Mouse (Mus musculus): ENCODE data around the gene Jdp2. TPM values are rescaled to one million over a fixed set of nuclear protein-coding genes. Genes with fewer than 3 reads are reported as not detected.
"Not testable (repeated sequence)": the region's sequence is repeated elsewhere in the genome, so short reads cannot be mapped to it uniquely, and the experiment has no call there.

Jdp2 gene
- polyA plus RNA-seq, 1 experiment from 2014 or later = 0.80 TPM

- no peak for ATAC-seq (ENCODE audit: insufficient read depth, low FRiP score)
- Histone ChIP-seq H3K9me3 (replicated peaks; ENCODE audit: control insufficient read depth, low read length) (no peaks in the 10 kb centered on the region), H3K4me2 (ENCODE audit: low read depth, low read length) (no peak overlapping the region), H3K36me3 (ENCODE audit: control insufficient read depth, insufficient read depth, low read length) (no peaks in the 10 kb centered on the region), H3K4me1 (ENCODE audit: control insufficient read depth, insufficient read depth, low read length) (no peaks in the 10 kb centered on the region), H3K27me3 (ENCODE audit: control insufficient read depth, insufficient read depth, low read length) (no peaks in the 10 kb centered on the region), H3K4me3 (replicated peaks; ENCODE audit: low read length) (no peak overlapping the region), H3K27ac (ENCODE audit: low read length) (no peak overlapping the region), H3K9ac (ENCODE audit: low read length) (no peak overlapping the region)
- WGBS = 56% methylated on average over 2 of the region's 2 CpGs
Measured at GRCm38 (mm10) chr12:85659319-85659718, 60.5 kb downstream of the Jdp2 start.

- Histone ChIP-seq H3K36me3 (ENCODE audit: control insufficient read depth, insufficient read depth, low read length) (no peaks in the 10 kb centered on the region), H3K9me3 (replicated peaks; ENCODE audit: control insufficient read depth, low read length) (no peaks in the 10 kb centered on the region), H3K27ac (ENCODE audit: low read length) (no peak overlapping the region), H3K4me3 (replicated peaks; ENCODE audit: low read length) (no peak overlapping the region), H3K4me2 (ENCODE audit: low read depth, low read length) (no peak overlapping the region), H3K4me1 (ENCODE audit: control insufficient read depth, insufficient read depth, low read length) (no peaks in the 10 kb centered on the region), H3K27me3 (ENCODE audit: control insufficient read depth, insufficient read depth, low read length) (no peaks in the 10 kb centered on the region), H3K9ac (ENCODE audit: low read length) (no peak overlapping the region)
- WGBS = 75% methylated on average over 12 of the region's 12 CpGs
- no peak for ATAC-seq (ENCODE audit: insufficient read depth, low FRiP score)
Measured at GRCm38 (mm10) chr12:85660855-85661254, 62.0 kb downstream of the Jdp2 start.

DNA sequence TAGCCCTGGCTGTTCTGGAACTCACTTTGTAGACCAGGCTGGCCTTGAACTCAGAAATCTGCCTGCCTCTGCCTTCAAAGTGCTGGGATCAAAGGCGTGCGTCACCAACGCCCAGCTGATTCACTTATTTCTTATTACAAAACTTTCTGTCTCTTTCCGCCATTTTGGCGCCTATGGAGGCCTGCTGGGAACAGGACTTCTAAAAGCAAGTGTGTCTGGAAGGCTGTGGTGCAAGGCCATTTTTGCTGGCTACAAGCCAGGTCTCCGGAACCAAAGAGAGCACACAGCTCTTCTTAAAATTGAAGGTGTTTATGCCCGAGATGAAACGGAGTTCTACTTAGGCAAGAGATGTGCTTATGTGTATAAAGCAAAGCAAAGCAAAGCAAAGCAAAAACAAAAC is 63.4 kb downstream of the Jdp2 start:
- not testable (repeated sequence) for H3K9me3 ChIP-seq (replicated peaks; ENCODE audit: control insufficient read depth, low read length); ATAC-seq (ENCODE audit: insufficient read depth, low FRiP score); H3K4me3 ChIP-seq (replicated peaks; ENCODE audit: low read length); H3K36me3 ChIP-seq (ENCODE audit: control insufficient read depth, insufficient read depth, low read length); H3K27me3 ChIP-seq (ENCODE audit: control insufficient read depth, insufficient read depth, low read length); H3K4me1 ChIP-seq (ENCODE audit: control insufficient read depth, insufficient read depth, low read length); H3K27ac ChIP-seq (ENCODE audit: low read length); H3K9ac ChIP-seq (ENCODE audit: low read length); H3K4me2 ChIP-seq (ENCODE audit: low read depth, low read length)
- WGBS = 83% methylated on average over 8 of the region's 8 CpGs

- Histone ChIP-seq H3K4me1 (ENCODE audit: control insufficient read depth, insufficient read depth, low read length) (no peaks in the 10 kb centered on the region), H3K9me3 (replicated peaks; ENCODE audit: control insufficient read depth, low read length) (no peaks in the 10 kb centered on the region), H3K27me3 (ENCODE audit: control insufficient read depth, insufficient read depth, low read length) (no peaks in the 10 kb centered on the region), H3K36me3 (ENCODE audit: control insufficient read depth, insufficient read depth, low read length) (no peaks in the 10 kb centered on the region), H3K4me3 (replicated peaks; ENCODE audit: low read length) (no peak overlapping the region), H3K27ac (ENCODE audit: low read length) (no peak overlapping the region), H3K4me2 (ENCODE audit: low read depth, low read length) (no peak overlapping the region), H3K9ac (ENCODE audit: low read length) (no peak overlapping the region)
- 8% methylated on average over 9 of the region's 9 CpGs for WGBS
- ATAC-seq (ENCODE audit: insufficient read depth, low FRiP score) = peak; percentile 47; the same call in 1 of the 2 replicates
Measured at GRCm38 (mm10) chr12:85662896-85663295, 64.1 kb downstream of the Jdp2 start.

- WGBS = 75% methylated on average over 8 of the region's 8 CpGs
- H3K4me2 ChIP-seq (ENCODE audit: low read depth, low read length) = no peak overlapping the region
- no peaks in the 10 kb centered on the region for H3K27me3 ChIP-seq (ENCODE audit: control insufficient read depth, insufficient read depth, low read length)
- H3K4me1 ChIP-seq (ENCODE audit: control insufficient read depth, insufficient read depth, low read length) = peaks cover 2% of the 10 kb centered on the region; the same call in 1 of the 2 replicates
- H3K36me3 ChIP-seq (ENCODE audit: control insufficient read depth, insufficient read depth, low read length) = no peaks in the 10 kb centered on the region
- H3K9ac ChIP-seq (ENCODE audit: low read length) = no peak overlapping the region
- no peaks in the 10 kb centered on the region for H3K9me3 ChIP-seq (replicated peaks; ENCODE audit: control insufficient read depth, low read length)
- H3K27ac ChIP-seq (ENCODE audit: low read length) = no peak overlapping the region
- no peak for ATAC-seq (ENCODE audit: insufficient read depth, low FRiP score)
- no peak overlapping the region for H3K4me3 ChIP-seq (replicated peaks; ENCODE audit: low read length)
Measured at GRCm38 (mm10) chr12:85666112-85666511, 67.3 kb downstream of the Jdp2 start.

GRCm38 (mm10) chr12:85667071-85667470 is 68.2 kb downstream of the Jdp2 start:
- Histone ChIP-seq H3K4me2 (ENCODE audit: low read depth, low read length) (no peak overlapping the region), H3K4me1 (ENCODE audit: control insufficient read depth, insufficient read depth, low read length) (peaks cover 2% of the 10 kb centered on the region; the same call in 1 of the 2 replicates), H3K9ac (ENCODE audit: low read length) (no peak overlapping the region), H3K4me3 (replicated peaks; ENCODE audit: low read length) (no peak overlapping the region), H3K27ac (ENCODE audit: low read length) (no peak overlapping the region), H3K36me3 (ENCODE audit: control insufficient read depth, insufficient read depth, low read length) (no peaks in the 10 kb centered on the region), H3K27me3 (ENCODE audit: control insufficient read depth, insufficient read depth, low read length) (no peaks in the 10 kb centered on the region), H3K9me3 (replicated peaks; ENCODE audit: control insufficient read depth, low read length) (no peaks in the 10 kb centered on the region)
- 92% methylated on average over 7 of the region's 7 CpGs for WGBS
- ATAC-seq (ENCODE audit: insufficient read depth, low FRiP score) = no peak

DNA sequence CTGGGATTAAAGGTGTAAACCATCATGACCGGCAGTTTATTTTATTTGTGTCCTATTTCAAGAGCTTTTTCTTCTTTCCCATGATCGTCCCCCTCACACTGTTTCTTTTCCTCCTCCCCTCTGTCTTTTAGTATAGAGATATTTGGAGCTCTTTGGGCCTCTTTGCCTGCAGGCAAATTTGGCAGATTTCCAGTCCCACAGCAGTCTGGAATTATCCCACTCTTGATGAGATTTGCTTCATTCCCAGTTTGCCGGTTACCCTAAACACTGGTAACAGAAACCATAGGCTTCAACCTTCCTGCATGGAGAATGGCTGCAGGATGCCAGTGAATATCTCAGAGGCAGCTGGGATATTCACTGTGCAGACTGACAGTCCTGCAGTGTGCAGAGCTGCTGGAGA is 69.9 kb downstream of the Jdp2 start:
- no peak overlapping the region for H3K4me2 ChIP-seq (ENCODE audit: low read depth, low read length)
- ATAC-seq (ENCODE audit: insufficient read depth, low FRiP score) = 0 out of 2 replicates have a peak, but pooled peaks have one; percentile 33
- no peaks in the 10 kb centered on the region for H3K27me3 ChIP-seq (ENCODE audit: control insufficient read depth, insufficient read depth, low read length)
- H3K36me3 ChIP-seq (ENCODE audit: control insufficient read depth, insufficient read depth, low read length) = no peaks in the 10 kb centered on the region
- no peak overlapping the region for H3K27ac ChIP-seq (ENCODE audit: low read length)
- H3K9me3 ChIP-seq (replicated peaks; ENCODE audit: control insufficient read depth, low read length) = no peaks in the 10 kb centered on the region
- 29% methylated on average over 3 of the region's 3 CpGs for WGBS
- H3K4me1 ChIP-seq (ENCODE audit: control insufficient read depth, insufficient read depth, low read length) = peaks cover 2% of the 10 kb centered on the region; the same call in 1 of the 2 replicates
- H3K9ac ChIP-seq (ENCODE audit: low read length) = no peak overlapping the region
- no peak overlapping the region for H3K4me3 ChIP-seq (replicated peaks; ENCODE audit: low read length)

GRCm38 (mm10) chr12:85670080-85670479 is 71.3 kb downstream of the Jdp2 start:
- H3K27ac ChIP-seq (ENCODE audit: low read length) = no peak overlapping the region
- ATAC-seq (ENCODE audit: insufficient read depth, low FRiP score) = no peak
- H3K4me3 ChIP-seq (replicated peaks; ENCODE audit: low read length) = no peak overlapping the region
- no peak overlapping the region for H3K9ac ChIP-seq (ENCODE audit: low read length)
- whole genome bisulfite sequencing = 59% methylated on average over 3 of the region's 3 CpGs
- H3K9me3 ChIP-seq (replicated peaks; ENCODE audit: control insufficient read depth, low read length) = no peaks in the 10 kb centered on the region
- H3K36me3 ChIP-seq (ENCODE audit: control insufficient read depth, insufficient read depth, low read length) = no peaks in the 10 kb centered on the region
- no peaks in the 10 kb centered on the region for H3K27me3 ChIP-seq (ENCODE audit: control insufficient read depth, insufficient read depth, low read length)
- H3K4me2 ChIP-seq (ENCODE audit: low read depth, low read length) = no peak overlapping the region
- peaks cover 2% of the 10 kb centered on the region; the same call in 1 of the 2 replicates for H3K4me1 ChIP-seq (ENCODE audit: control insufficient read depth, insufficient read depth, low read length)

DNA sequence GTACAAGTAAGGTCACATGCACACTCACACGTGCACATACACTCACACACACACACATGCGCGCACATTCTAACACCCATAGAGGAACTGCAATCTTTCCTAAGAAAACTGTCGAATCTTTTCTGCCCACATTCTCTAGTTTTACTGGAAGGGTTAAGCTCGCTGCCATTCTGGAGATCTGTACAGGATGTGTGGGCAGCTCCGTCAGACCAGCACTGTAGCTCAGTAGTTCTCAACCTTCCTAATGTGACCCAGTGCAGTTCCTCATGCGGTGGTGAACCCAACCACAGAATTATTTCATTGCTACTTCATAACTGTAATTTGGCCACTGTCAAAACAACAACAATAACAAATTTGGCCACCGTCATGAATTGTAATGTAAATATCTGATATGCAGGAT is 75.1 kb downstream of the Jdp2 start:
- no peak overlapping the region for H3K27ac ChIP-seq (ENCODE audit: low read length)
- ATAC-seq (ENCODE audit: insufficient read depth, low FRiP score) = no peak
- no peak overlapping the region for H3K9ac ChIP-seq (ENCODE audit: low read length)
- H3K4me1 ChIP-seq (ENCODE audit: control insufficient read depth, insufficient read depth, low read length) = no peaks in the 10 kb centered on the region
- no peaks in the 10 kb centered on the region for H3K36me3 ChIP-seq (ENCODE audit: control insufficient read depth, insufficient read depth, low read length)
- H3K4me3 ChIP-seq (replicated peaks; ENCODE audit: low read length) = no peak overlapping the region
- WGBS = 84% methylated on average over 8 of the region's 8 CpGs
- no peaks in the 10 kb centered on the region for H3K9me3 ChIP-seq (replicated peaks; ENCODE audit: control insufficient read depth, low read length)
- no peak overlapping the region for H3K4me2 ChIP-seq (ENCODE audit: low read depth, low read length)
- no peaks in the 10 kb centered on the region for H3K27me3 ChIP-seq (ENCODE audit: control insufficient read depth, insufficient read depth, low read length)

DNA sequence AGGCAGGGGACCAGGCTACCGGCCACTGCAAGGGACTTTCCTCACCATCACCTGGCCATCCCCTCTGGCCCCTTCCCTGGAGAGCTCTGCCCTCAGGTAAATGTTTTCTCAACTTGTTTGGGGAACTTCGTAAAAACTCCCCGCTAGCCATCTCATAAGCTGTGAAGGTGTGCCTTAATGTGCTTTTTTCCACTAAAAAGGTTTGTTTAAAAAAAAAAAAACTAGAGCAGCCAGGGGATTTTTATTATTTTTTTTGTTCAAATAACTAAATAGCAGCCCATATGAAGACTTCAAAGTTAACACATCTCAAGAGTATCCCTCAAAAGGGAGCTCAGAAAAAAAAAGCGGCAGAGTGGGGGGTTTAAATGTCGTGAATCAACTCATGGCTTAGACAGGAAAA is 80.3 kb downstream of the Jdp2 start:
- WGBS = 77% methylated on average over 5 of the region's 5 CpGs
- H3K4me2 ChIP-seq (ENCODE audit: low read depth, low read length) = no peak overlapping the region
- no peak for ATAC-seq (ENCODE audit: insufficient read depth, low FRiP score)
- no peak overlapping the region for H3K4me3 ChIP-seq (replicated peaks; ENCODE audit: low read length)
- H3K27ac ChIP-seq (ENCODE audit: low read length) = no peak overlapping the region
- H3K9me3 ChIP-seq (replicated peaks; ENCODE audit: control insufficient read depth, low read length) = no peaks in the 10 kb centered on the region
- no peaks in the 10 kb centered on the region for H3K27me3 ChIP-seq (ENCODE audit: control insufficient read depth, insufficient read depth, low read length)
- H3K4me1 ChIP-seq (ENCODE audit: control insufficient read depth, insufficient read depth, low read length) = no peaks in the 10 kb centered on the region
- H3K36me3 ChIP-seq (ENCODE audit: control insufficient read depth, insufficient read depth, low read length) = no peaks in the 10 kb centered on the region
- H3K9ac ChIP-seq (ENCODE audit: low read length) = no peak overlapping the region
